Mouse (Mus musculus) spleen, postnatal 10 days (tissue): ENCODE measurements around the gene Cmbl.

Source experiments
- DNase-seq, 2 experiments: peaks; one replicate each; pipeline ENCODE4 v3.0.0; 2021 to 2022; ENCODE audit warnings: low spot score in 2 of 2

Gene Cmbl

DNA sequence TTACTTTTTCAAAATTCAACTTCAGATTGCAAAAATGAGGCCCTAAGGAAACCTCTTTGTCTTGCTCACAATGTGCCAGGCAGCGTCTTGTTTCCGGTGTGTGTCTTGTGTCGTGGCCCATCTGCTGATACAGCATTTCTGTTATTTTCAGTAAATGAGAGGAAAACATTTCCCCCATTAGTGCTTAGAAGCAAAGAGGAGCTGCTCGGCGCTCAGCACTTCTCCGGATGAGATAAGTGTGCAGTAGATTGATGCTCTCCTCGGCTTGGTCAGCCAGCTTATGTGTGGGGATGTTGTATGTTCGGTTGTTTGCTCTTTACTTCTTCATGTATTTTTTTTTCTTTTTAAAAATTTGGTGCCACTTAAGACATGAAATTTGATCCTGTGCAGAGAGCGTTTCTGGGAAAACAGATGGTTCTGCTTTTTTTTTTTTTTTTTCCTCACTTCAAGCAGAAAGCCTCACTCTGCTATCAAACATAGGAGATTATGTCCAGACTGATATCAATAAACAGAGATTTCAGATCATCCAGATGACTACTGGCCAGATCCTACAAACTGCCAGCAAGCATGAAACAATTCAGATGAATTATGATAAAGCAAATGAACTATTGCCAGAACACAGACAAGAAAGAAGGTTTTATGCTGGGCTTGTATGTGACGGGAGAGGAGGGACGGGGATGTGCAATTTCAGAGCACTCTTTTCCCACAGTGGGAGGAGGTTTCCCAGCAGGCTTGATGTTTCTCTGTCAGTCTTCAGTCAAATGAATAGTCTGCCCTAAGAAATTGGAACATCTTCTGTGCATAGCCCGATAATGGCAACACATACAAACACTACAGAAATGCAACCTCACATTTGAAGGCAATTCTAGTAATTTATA lies 62.3 kb downstream of the Cmbl start:
- DNase-seq = no peak

DNA sequence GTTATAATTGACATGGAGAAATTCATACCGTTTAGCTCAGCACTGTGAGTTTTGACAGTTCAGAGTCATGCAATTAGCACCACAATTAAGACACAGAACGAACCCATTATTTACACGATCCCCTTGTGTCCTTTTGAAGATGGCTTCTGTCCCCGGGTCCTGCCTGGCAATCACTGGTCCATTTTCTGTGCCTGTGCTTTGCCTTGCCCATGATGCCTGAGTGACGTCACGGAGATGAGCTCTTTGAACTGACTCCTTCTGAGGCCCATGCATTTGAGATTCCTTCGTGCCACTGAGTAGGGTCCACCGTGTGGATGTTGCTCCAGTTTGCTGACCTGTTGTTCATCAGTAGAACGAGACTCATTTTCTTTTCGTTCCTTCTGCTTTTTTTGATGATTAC lies 63.0 kb downstream of the Cmbl start:
- DNase-seq = no peak

DNA sequence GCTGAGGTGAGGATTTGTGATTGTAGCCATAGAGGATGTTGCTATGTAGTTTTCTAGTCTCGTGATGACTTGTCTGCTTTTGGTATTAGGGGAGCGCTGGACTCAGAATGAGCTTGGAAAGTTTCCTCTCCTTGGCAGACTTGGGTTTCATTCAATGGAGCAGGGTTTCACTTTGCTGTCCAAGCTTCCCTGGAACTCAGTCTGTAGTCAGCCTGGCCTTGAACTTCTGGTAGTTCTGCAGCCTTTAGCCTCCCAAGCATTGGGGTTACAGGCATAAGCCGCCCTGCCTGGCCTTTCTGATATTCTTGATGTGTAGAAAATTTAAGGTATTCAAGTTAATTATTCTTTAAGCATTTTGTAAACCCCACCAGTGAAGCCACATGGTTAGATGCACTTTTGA lies 64.4 kb downstream of the Cmbl start:
- DNase-seq = no peak

DNA sequence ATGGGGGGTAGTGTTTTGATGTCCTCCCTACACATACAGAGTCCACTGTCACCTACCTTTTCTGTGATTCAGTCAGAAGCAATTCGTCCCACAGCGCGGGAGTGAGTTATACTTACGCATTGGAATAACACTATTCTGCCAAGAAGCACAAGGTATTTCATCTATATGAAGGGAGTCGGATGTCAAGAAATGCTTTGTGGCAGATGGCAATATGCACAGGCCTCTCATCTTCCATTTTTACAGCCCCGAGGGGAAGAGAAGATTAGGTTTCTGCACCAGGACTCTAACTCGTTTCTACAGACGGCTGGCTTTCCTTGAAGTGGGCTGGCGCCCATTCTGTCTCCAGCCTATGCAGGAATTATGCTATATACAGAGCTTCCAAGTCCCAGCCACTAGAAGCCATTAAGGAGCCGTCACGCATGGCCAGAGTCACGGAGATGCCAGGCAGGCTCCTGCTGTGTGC lies 66.2 kb downstream of the Cmbl start:
- no peak for DNase-seq

DNA sequence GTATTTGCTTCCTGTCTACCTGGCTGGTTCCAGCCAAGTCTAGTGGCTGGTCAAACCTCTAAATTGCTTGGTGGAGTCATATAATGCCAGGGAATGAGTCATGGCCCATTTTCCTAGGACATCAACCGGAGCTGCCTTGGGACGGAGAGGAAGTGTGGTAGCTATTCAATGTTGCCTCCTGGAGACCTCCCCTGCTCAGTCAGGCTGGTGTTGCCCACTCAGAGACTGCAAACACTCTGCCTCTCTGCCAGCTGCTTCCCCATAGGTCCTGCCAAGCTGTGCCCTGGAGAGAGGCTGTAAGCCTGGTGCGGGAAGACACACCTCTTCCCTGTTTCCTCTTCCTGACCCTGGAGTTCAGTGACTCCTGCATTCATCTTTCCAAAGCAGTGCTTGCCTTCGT lies 67.3 kb downstream of the Cmbl start:
- no peak for DNase-seq

DNA sequence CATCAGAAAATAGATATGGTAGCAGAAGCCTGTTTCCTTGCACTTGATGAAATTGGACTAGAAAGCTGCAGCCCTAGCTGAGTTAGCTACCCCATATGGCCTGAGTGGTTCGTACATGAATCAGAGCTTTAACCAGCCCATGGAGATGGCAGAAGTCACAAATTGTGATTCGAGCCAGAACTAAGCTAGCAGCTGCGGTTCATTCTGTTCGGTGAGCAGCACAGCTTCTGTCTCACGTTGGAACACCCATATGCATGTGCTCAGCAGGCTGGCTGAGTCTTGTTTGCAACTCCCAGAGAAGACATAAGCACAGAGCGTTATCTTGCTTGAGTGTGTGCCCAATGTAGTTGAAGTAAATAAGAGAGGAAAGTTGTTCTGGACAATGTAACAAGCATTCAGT lies 69.4 kb downstream of the Cmbl start:
- no peak for DNase-seq

DNA sequence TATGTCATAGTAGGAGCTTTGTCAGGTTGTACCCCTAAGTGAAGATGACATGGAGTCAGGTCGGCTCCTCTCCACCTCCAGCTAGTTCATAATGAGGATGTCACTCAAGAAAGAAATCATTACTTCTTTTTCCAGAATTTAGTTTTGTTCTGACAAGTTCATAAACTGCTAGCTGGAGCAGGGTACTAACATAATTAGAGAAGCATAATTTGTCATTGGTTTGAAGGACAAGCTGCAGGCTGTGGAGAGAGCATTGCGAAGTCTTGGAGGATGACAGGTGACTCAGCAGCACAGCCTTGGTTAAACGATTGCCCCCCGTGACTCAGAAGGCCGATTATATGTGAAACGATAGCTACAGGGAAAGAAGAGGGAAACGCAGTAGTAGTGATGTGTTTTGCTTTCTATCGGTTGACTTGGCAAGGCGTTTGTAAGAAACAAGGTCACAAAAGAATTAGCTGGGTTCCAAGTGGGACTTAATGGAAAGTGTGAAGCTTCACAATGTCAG lies 71.0 kb downstream of the Cmbl start:
- no peak for DNase-seq
